Mouse (Mus musculus) lung, embryonic 14.5 days (tissue): ENCODE measurements around the gene Gm44965. TPM values are rescaled to one million over a fixed set of nuclear protein-coding genes. Genes with fewer than 3 reads are reported as not detected.

ENCODE experiments used
- ATAC-seq: fragments of 200-750 bp; cut with Nextera tagmentation; 2 replicates; pipeline ENCODE4 v1.8.0; 2017; ENCODE audit warnings: mild to moderate bottlenecking, moderate TSS enrichment, moderate library complexity; ENCODE audit not compliant: insufficient read depth
- DNase-seq: peaks from one replicate; pipeline ENCODE4 v3.0.0-alpha.2; 2015
- H3K27ac ChIP-seq: fragments of 300-500 bp; sonication (generic); 2 replicates; pipeline ENCODE4 v1.5.1; 2014; ENCODE audit warnings: low read depth, mild to moderate bottlenecking, moderate library complexity
- H3K27me3 ChIP-seq: fragments of 300-500 bp; sonication (generic); 2 replicates; pipeline ENCODE4 v1.6.1; 2014; ENCODE audit warnings: low read length, control low read depth; ENCODE audit not compliant: insufficient read depth
- H3K36me3 ChIP-seq: fragments of 300-500 bp; sonication (generic); 2 replicates; pipeline ENCODE4 v1.6.1; 2014; ENCODE audit warnings: control low read depth; ENCODE audit not compliant: insufficient read depth
- H3K4me1 ChIP-seq: fragments of 300-500 bp; sonication (generic); 2 replicates; pipeline ENCODE4 v1.6.1; 2014; ENCODE audit warnings: antibody characterized with exemption, control low read depth; ENCODE audit not compliant: insufficient read depth
- H3K4me2 ChIP-seq: fragments of 300-500 bp; sonication (generic); 2 replicates; pipeline ENCODE4 v1.6.1; 2014; ENCODE audit warnings: mild to moderate bottlenecking
- H3K4me3 ChIP-seq: fragments of 300-500 bp; sonication (generic); 2 replicates; pipeline ENCODE4 v1.5.1; 2014; ENCODE audit warnings: low read depth, low read length
- H3K9ac ChIP-seq: fragments of 300-500 bp; sonication (generic); 2 replicates; pipeline ENCODE4 v1.6.1; 2014
- H3K9me3 ChIP-seq: fragments of 300-500 bp; sonication (generic); 2 replicates; pipeline ENCODE4 v1.6.1; 2016; ENCODE audit warnings: low read depth, low read length, control low read depth
- CTCF ChIP-seq: IDR thresholded peaks from 2 replicates; pipeline ENCODE4 v1.5.1; 2016; ENCODE audit warnings: antibody characterized with exemption, low read depth
- WGBS: fragments of 180-500 bp; shearing (Covaris S2); extraction: QIAGEN DNeasy Blood & Tissue Kit; methylation state at CpG from one replicate; pipeline ENCODE4 v1.1.7; 2014; 5-methylcytosine and 5-hydroxymethylcytosine counted together
- polyA plus RNA-seq: library from polyadenylated mRNA; unstranded; fragments of >200 nt; fragmentation: Nextera tagmentation; extraction: Ambion mirVana; gene quantifications from 2 replicates; pipeline ENCODE4 v1.2.1, GENCODE M21; 2014

Gm44965 gene
- polyA plus RNA-seq, 1 experiment from 2014 or later = not detected

GRCm38 (mm10) chr6:48646309-48646690, 52.6 kb downstream of the Gm44965 start:
- Histone ChIP-seq H3K4me2 (no peak overlapping the region), H3K9ac (no peak overlapping the region), H3K4me3 (no peak overlapping the region), H3K36me3 (no peaks in the 10 kb centered on the region), H3K9me3 (no peaks in the 10 kb centered on the region), H3K27me3 (no peaks in the 10 kb centered on the region), H3K27ac (no peak overlapping the region), H3K4me1 (no peaks in the 10 kb centered on the region)
- TF ChIP-seq CTCF = no peak
- ATAC-seq = no peak
- no peak for DNase-seq
- 77% methylated on average over 4 of the region's 4 CpGs for WGBS

- DNase-seq (peak; percentile 74), ATAC-seq (no peak)
- no peaks in the 10 kb centered on the region for H3K9me3 ChIP-seq
- H3K4me1 ChIP-seq = no peaks in the 10 kb centered on the region
- no peaks in the 10 kb centered on the region for H3K27me3 ChIP-seq
- 32% methylated on average over 3 of the region's 3 CpGs for WGBS
- peak within 1 kb of the TSS; percentile 5 for H3K4me2 ChIP-seq
- no peak within 1 kb of the TSS for H3K9ac ChIP-seq
- H3K27ac ChIP-seq = no peak within 1 kb of the TSS
- peak; percentile 61 for TF ChIP-seq CTCF
- no peak within 1 kb of the TSS for H3K4me3 ChIP-seq
- H3K36me3 ChIP-seq = no peaks in the 10 kb centered on the region
These were observed 53.3 kb downstream of the Gm44965 start, which contains the start of gene Gimap8 for GRCm38 (mm10) chr6:48646995-48647394. TSS of gene Gimap8 (plus strand) at chr6:48647234.

DNA sequence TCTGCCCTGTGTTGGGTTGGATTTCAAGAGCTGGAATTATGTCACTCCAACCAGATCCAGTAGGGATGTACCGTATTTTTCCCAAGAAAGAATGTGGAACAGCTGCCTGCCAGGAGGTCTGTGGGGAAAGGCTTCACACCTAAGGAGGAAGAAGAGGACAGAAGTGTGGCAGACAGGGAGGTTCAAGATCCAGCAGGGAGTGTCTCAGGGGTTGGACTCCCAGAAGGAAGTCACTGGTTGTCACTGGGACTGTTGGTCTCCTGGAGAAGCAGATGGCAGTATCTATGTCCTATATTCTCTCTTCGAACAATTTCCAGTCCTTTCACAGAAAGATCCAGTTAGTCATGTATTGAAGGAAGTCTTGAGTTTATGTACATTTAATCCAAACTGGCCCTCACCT, 53.9 kb downstream of the Gm44965 start:
- no peak for DNase-seq
- H3K27me3 ChIP-seq = no peaks in the 10 kb centered on the region
- no peaks in the 10 kb centered on the region for H3K9me3 ChIP-seq
- WGBS = 82% methylated on average over 2 of the region's 2 CpGs
- no peak overlapping the region for H3K27ac ChIP-seq
- H3K4me1 ChIP-seq = no peaks in the 10 kb centered on the region
- no peaks in the 10 kb centered on the region for H3K36me3 ChIP-seq
- TF ChIP-seq CTCF = no peak
- ATAC-seq = no peak
- H3K9ac ChIP-seq = no peak overlapping the region
- H3K4me3 ChIP-seq = no peak overlapping the region
- H3K4me2 ChIP-seq = peak overlapping the region; percentile 5

DNA sequence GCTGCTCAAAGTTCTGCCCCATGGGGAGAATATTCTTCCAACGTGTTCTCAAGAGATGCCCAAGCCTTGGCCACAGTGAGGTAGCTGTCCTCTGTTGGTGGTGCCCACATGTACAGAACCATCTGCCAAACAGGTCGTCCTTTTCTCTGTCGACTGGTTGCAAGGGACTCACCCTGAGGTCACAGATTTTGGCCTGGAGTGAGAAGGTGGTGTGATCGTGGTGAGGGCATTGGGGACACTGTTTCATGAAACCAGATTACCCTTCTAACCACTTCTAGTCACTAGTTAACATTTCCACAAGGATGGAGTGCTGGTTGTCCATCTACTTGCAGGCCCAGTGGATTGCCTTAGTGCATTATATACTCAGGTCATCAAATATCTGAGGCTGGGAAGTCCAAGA, 55.0 kb downstream of the Gm44965 start:
- H3K9ac ChIP-seq = no peak overlapping the region
- no peak overlapping the region for H3K4me3 ChIP-seq
- no peaks in the 10 kb centered on the region for H3K27me3 ChIP-seq
- DNase-seq (no peak), ATAC-seq (no peak)
- H3K4me2 ChIP-seq = no peak overlapping the region
- no peaks in the 10 kb centered on the region for H3K9me3 ChIP-seq
- no peak for TF ChIP-seq CTCF
- no peak overlapping the region for H3K27ac ChIP-seq
- 82% methylated on average over 4 of the region's 4 CpGs for WGBS
- H3K36me3 ChIP-seq = no peaks in the 10 kb centered on the region
- no peaks in the 10 kb centered on the region for H3K4me1 ChIP-seq

- Histone ChIP-seq H3K27me3 (no peaks in the 10 kb centered on the region), H3K4me3 (no peak overlapping the region), H3K4me2 (no peak overlapping the region), H3K9me3 (no peaks in the 10 kb centered on the region), H3K36me3 (no peaks in the 10 kb centered on the region), H3K27ac (no peak overlapping the region), H3K9ac (no peak overlapping the region), H3K4me1 (no peaks in the 10 kb centered on the region)
- DNase-seq (no peak), ATAC-seq (no peak)
- WGBS = 80% methylated on average over 9 of the region's 9 CpGs
- no peak for TF ChIP-seq CTCF
These were observed 56.3 kb downstream of the Gm44965 start for GRCm38 (mm10) chr6:48650041-48650440.

DNA sequence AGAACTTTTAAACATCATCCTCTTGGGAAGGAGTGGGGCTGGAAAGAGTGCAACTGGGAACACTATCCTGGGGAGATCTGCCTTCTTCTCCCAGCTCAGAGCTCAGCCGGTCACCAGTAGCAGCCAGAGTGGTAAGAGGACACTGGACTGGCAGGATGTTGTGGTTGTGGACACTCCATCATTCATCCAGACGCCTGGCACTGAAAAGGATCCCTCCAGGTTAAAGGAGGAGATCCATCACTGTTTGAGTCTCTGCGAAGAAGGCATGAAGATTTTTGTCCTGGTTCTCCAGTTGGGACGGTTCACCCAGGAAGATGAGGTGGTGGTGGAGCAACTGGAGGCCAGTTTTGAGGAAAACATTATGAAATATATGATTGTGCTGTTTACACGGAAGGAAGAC, 65.0 kb downstream of the Gm44965 start:
- no peak overlapping the region for H3K4me2 ChIP-seq
- WGBS = 51% methylated on average over 5 of the region's 5 CpGs
- H3K27me3 ChIP-seq = no peaks in the 10 kb centered on the region
- H3K9ac ChIP-seq = no peak overlapping the region
- H3K4me1 ChIP-seq = no peaks in the 10 kb centered on the region
- H3K4me3 ChIP-seq = no peak overlapping the region
- H3K27ac ChIP-seq = no peak overlapping the region
- H3K36me3 ChIP-seq = no peaks in the 10 kb centered on the region
- DNase-seq (no peak), ATAC-seq (no peak)
- no peak for TF ChIP-seq CTCF
- no peaks in the 10 kb centered on the region for H3K9me3 ChIP-seq

DNA sequence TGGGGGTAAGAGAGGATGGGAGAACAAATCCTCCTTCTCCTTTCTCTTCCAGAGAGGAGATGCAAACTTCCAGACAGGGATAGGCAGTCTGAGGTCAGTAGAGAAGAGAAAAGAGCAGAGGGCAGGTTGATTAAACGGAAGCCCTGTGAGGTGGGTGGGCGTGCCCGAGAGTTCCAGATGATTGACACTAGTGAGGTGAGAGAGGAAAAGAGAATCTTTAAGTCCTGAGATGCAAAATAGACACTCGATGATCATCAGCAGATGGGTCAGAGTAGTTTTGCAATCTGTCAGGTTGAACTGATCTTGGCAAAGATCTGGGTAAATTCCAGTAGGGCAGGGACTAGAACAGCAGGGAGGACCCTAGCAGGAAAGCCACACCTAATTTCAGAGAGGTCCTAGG, 71.0 kb downstream of the Gm44965 start:
- no peak for TF ChIP-seq CTCF
- ATAC-seq (no peak), DNase-seq (no peak)
- Histone ChIP-seq H3K9ac (no peak overlapping the region), H3K9me3 (no peaks in the 10 kb centered on the region), H3K4me1 (no peaks in the 10 kb centered on the region), H3K4me3 (no peak overlapping the region), H3K4me2 (no peak overlapping the region), H3K27ac (no peak overlapping the region), H3K36me3 (no peaks in the 10 kb centered on the region), H3K27me3 (no peaks in the 10 kb centered on the region)
- WGBS = 76% methylated on average over 4 of the region's 4 CpGs

- DNase-seq (no peak), ATAC-seq (no peak)
- TF ChIP-seq CTCF = no peak
- no peaks in the 10 kb centered on the region for H3K9me3 ChIP-seq
- no peak overlapping the region for H3K9ac ChIP-seq
- H3K4me2 ChIP-seq = no peak overlapping the region
- no peaks in the 10 kb centered on the region for H3K36me3 ChIP-seq
- H3K4me3 ChIP-seq = no peak overlapping the region
- H3K27me3 ChIP-seq = no peaks in the 10 kb centered on the region
- H3K27ac ChIP-seq = no peak overlapping the region
- no peaks in the 10 kb centered on the region for H3K4me1 ChIP-seq
- 92% methylated on average over 9 of the region's 9 CpGs for WGBS
These were observed 71.7 kb downstream of the Gm44965 start for GRCm38 (mm10) chr6:48665471-48665870.
